Mouse (Mus musculus): ENCODE data around the gene Ift57. TPM values are rescaled to one million over a fixed set of nuclear protein-coding genes. Genes with fewer than 3 reads are reported as not detected.
A peak's percentile ranks its signal among the peaks of the same experiment; 100 is the strongest.

Gene Ift57
- polyA plus RNA-seq, 1 experiment from 2014 or later = 31.2 TPM

GRCm38 (mm10) chr16:49775002-49775966, 76.3 kb downstream of the Ift57 start:
- Histone ChIP-seq H3K36me3 (no peaks in the 10 kb centered on the region), H3K27me3 (no peaks in the 10 kb centered on the region), H3K9ac (no peak overlapping the region), H3K9me3 (replicated peaks) (no peaks in the 10 kb centered on the region), H3K4me2 (no peak overlapping the region), H3K4me1 (no peaks in the 10 kb centered on the region), H3K27ac (peak overlapping the region; percentile 37; the same call in 1 of the 2 replicates), H3K4me3 (replicated peaks) (no peak overlapping the region)
- peak; percentile 79 for ATAC-seq (replicated peaks; ENCODE audit: low FRiP score)
- 84% methylated on average over 22 of the region's 22 CpGs for WGBS

DNA sequence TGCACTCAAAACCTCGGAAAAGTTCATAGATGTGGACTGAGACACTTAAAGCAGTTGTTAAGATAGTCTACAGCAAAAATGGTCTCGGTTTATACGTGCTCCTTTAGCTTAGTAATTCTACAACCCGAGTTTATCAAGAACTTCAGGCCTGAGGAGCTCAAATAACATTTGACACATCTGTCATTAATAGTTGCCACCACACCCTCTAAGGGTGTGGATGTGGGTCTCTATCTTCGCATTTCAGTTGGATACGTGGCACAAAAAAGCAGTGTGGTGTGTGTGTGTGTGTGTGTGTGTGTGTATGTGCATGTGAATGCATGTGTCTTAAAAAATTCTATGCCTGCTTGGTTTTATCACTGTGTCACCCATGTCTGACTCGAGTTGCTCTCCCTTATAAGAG, 77.9 kb downstream of the Ift57 start:
- no peaks in the 10 kb centered on the region for H3K27me3 ChIP-seq
- 0 out of 2 replicates have a peak, but pooled peaks have one; percentile 49 for ATAC-seq (replicated peaks; ENCODE audit: low FRiP score)
- no peak overlapping the region for H3K4me3 ChIP-seq (replicated peaks)
- no peak overlapping the region for H3K27ac ChIP-seq
- WGBS = 82% methylated on average over 7 of the region's 7 CpGs
- H3K4me1 ChIP-seq = no peaks in the 10 kb centered on the region
- H3K4me2 ChIP-seq = no peak overlapping the region
- no peaks in the 10 kb centered on the region for H3K36me3 ChIP-seq
- H3K9me3 ChIP-seq (replicated peaks) = no peaks in the 10 kb centered on the region
- H3K9ac ChIP-seq = no peak overlapping the region

DNA sequence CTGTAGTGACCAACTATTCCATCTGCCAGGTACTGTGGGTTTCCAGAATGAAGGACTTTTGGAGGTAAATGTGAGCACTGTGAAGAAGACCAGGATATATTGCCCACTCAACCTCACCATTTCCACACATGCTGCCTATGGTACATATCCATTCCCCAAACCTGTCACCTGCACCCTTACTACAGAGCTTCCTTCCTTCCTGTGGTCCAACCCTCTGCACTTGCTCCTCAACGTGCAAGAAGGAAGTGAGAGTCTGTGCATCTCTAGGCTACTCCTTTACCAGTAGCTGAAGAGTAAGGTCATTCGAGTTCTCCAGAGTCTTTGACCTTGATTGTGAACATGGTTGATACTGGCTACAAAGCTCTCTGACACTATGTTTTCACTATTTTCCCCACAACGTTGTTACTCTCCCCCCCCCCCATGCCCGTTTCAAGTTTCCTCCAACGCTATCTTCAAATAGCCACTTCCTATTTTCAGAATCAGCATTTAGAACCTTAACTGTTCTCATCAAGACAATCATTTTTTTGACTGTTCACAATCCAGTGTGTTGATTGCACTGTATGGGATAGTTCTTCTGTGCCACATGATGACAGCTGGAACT, 82.6 kb downstream of the Ift57 start:
- Histone ChIP-seq H3K4me3 (replicated peaks) (no peak overlapping the region), H3K4me2 (no peak overlapping the region), H3K4me1 (no peaks in the 10 kb centered on the region), H3K27ac (no peak overlapping the region), H3K36me3 (no peaks in the 10 kb centered on the region), H3K9me3 (replicated peaks) (no peaks in the 10 kb centered on the region), H3K9ac (no peak overlapping the region), H3K27me3 (no peaks in the 10 kb centered on the region)
- no peak for ATAC-seq (replicated peaks; ENCODE audit: low FRiP score)
- 90% methylated on average over 5 of the region's 5 CpGs for WGBS

- no peak overlapping the region for H3K9ac ChIP-seq
Measured at GRCm38 (mm10) chr16:49783369-49783768, 84.3 kb downstream of the Ift57 start.

DNA sequence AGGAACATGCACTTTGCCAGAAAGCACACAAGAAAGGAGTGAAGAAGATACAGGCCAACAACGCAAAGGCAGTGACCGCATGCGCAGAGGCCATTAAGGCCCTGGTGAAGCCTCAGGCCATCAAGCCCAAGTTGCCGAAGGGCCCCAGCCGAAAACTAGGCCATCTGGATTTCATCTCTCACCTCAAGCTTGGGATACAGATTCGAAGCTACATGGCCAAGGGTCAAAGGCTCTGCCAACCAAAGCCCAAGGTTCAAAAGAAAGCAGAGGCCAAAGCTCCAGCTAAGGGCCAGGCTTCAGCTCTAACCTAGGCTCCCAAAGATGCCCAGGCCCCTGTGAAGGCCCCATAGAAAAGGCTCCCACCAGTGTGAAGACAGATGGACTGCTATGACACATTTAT, 87.1 kb downstream of the Ift57 start:
- H3K27me3 ChIP-seq = no peaks in the 10 kb centered on the region
- H3K36me3 ChIP-seq = no peaks in the 10 kb centered on the region
- H3K4me3 ChIP-seq (replicated peaks) = no peak overlapping the region
- no peaks in the 10 kb centered on the region for H3K4me1 ChIP-seq
- ATAC-seq (replicated peaks; ENCODE audit: low FRiP score) = no peak
- no peaks in the 10 kb centered on the region for H3K9me3 ChIP-seq (replicated peaks)
- WGBS = 89% methylated on average over 6 of the region's 6 CpGs
- H3K4me2 ChIP-seq = no peak overlapping the region
- no peak overlapping the region for H3K9ac ChIP-seq
- no peak overlapping the region for H3K27ac ChIP-seq

More at GRCm38 (mm10) chr16:49783369-49783768, 84.3 kb downstream of the Ift57 start:
- H3K4me1 ChIP-seq = no peaks in the 10 kb centered on the region
- H3K27ac ChIP-seq = no peak overlapping the region
- H3K9me3 ChIP-seq (replicated peaks) = no peaks in the 10 kb centered on the region
- no peak overlapping the region for H3K4me3 ChIP-seq (replicated peaks)
- no peak overlapping the region for H3K4me2 ChIP-seq
- no peaks in the 10 kb centered on the region for H3K36me3 ChIP-seq
- H3K27me3 ChIP-seq = no peaks in the 10 kb centered on the region
- ATAC-seq (replicated peaks; ENCODE audit: low FRiP score) = no peak

DNA sequence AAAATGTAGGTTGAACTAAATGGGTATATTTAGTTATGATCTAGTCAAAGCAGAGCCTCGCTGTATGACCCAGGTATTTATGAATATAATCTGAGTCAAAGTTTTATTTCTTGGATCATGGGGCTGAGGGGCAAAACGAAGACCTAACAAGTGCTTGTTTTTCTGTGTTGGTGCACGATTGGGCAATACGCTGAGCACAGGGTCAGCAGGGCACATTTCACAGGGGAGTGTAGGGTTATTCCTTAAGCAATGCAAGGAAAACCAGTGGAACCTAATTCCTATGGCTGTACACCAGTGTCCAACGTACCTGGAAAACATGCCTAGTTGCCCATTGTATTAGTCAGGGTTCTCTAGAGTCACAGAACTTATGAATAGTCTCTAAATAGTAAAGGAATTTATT, 88.7 kb downstream of the Ift57 start:
- no peak for ATAC-seq (replicated peaks; ENCODE audit: low FRiP score)
- Histone ChIP-seq H3K9ac (no peak overlapping the region), H3K27me3 (no peaks in the 10 kb centered on the region), H3K36me3 (no peaks in the 10 kb centered on the region), H3K9me3 (replicated peaks) (no peaks in the 10 kb centered on the region), H3K4me1 (no peaks in the 10 kb centered on the region), H3K27ac (no peak overlapping the region), H3K4me2 (no peak overlapping the region), H3K4me3 (replicated peaks) (no peak overlapping the region)
- 90% methylated on average over 5 of the region's 5 CpGs for WGBS

DNA sequence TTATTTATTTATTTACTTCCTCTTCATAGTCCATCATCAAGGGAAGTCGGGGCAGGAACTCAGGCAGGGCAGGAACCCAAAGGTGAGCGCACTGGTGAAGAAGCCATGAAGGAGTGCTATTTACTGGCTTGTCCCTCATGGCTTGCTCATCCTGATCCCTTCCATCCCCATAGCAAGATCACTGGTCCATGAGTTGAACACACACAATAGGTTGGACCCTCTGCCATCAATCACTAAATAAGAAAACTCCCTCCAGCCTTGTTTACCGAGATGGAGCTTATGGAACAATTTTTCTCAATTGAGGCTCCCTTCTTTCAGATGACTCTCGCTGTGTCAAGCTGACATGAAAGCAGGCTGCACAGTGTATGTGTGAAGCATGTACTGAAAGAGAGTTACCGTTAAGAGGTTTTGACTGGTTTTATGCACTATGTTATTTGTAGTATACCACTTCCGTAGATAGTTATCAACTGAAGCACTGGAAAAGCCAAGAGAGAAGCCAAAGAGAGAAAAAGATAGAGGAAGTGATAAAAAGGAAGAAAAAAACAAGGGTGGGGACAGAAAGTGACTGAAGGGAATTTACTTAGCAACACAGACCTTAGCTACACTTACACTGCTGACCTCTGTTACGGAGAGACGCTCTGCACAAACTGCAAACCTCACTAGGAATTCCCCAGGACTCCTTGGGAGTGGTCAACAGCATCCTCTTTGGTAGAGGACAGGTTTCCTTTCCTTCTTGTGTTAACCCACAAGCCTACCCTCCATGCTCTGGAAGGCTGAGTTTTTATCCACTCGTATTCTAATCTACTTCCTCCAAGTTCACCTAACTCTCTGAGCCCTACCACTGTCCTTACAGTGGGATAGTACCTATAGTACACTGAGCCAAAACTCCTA, 91.8 kb downstream of the Ift57 start:
- WGBS = 84% methylated on average over 9 of the region's 9 CpGs
- ATAC-seq (replicated peaks; ENCODE audit: low FRiP score) = no peak
- H3K9me3 ChIP-seq (replicated peaks) = no peaks in the 10 kb centered on the region
- H3K4me2 ChIP-seq = no peak overlapping the region
- no peak overlapping the region for H3K4me3 ChIP-seq (replicated peaks)
- H3K27me3 ChIP-seq = no peaks in the 10 kb centered on the region
- no peaks in the 10 kb centered on the region for H3K4me1 ChIP-seq
- H3K36me3 ChIP-seq = no peaks in the 10 kb centered on the region
- H3K9ac ChIP-seq = no peak overlapping the region
- H3K27ac ChIP-seq = no peak overlapping the region

DNA sequence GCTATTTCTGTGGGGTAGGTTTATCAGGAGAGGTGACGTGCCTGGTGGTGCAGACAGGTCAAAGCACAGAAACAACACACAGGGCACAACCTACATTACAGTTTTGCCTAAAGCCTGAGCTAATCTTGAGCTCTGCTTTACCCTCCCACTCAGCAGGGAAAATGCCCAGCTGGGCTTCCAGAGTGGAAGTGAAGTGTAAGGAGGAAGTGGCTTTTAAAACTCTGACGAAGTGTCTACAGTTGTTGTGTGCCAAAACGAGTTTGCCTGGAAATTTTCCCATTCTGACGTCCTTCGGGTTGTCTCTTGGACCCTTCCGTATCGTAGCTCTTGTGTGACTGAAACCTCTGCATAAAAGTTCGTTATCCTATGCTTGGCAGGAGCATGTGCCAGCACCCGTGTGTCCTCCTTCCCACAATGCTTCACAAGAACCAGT, 93.4 kb downstream of the Ift57 start:
- Histone ChIP-seq H3K27me3 (no peaks in the 10 kb centered on the region), H3K9ac (no peak overlapping the region), H3K4me3 (replicated peaks) (no peak overlapping the region), H3K4me1 (no peaks in the 10 kb centered on the region), H3K9me3 (replicated peaks) (no peaks in the 10 kb centered on the region), H3K4me2 (no peak overlapping the region), H3K36me3 (no peaks in the 10 kb centered on the region), H3K27ac (no peak overlapping the region)
- no peak for ATAC-seq (replicated peaks; ENCODE audit: low FRiP score)
- WGBS = 58% methylated on average over 9 of the region's 9 CpGs

DNA sequence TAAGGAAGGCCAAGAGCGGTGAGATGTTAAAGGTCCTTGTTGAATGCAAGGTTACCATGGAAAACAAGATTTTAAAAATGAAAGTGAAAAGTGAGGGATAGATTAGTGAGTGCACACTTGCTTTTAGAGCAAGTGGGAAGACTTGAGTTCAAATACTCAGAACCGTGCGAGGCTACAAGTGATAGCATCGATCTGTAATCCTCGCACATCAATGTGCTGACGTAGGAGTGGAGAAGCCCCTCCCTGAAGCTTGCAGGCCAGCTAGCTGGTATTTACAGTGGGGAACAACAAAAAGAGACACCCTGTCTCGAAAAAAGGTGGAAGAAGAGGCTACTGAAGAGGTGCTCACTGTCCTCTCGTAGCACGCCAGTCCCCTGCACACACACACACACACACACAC, 94.6 kb downstream of the Ift57 start:
- Histone ChIP-seq H3K9me3 (replicated peaks) (no peaks in the 10 kb centered on the region), H3K4me1 (no peaks in the 10 kb centered on the region), H3K9ac (no peak overlapping the region), H3K27me3 (no peaks in the 10 kb centered on the region), H3K4me3 (replicated peaks) (no peak overlapping the region), H3K27ac (no peak overlapping the region), H3K4me2 (no peak overlapping the region), H3K36me3 (no peaks in the 10 kb centered on the region)
- WGBS = 93% methylated on average over 9 of the region's 9 CpGs
- ATAC-seq (replicated peaks; ENCODE audit: low FRiP score) = no peak

DNA sequence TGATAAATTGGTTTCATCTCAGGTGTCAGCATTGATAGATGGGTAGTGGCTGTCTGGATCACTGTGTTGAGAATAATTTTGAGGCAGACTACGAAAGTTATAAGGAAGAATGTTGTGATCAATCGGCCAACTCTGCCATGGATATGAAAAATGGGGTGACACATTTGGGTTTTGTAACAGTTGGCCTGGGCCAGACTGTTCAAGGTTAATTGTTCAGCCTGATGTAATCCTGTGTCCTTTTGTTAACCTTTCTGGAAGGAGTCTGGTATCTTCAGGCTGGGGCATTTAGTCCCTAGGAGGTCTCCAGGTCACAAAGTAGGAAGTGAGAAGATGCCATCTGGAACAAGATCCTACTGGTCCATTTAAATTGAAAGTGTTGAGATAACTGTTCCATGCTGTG, 97.2 kb downstream of the Ift57 start:
- no peaks in the 10 kb centered on the region for H3K36me3 ChIP-seq
- H3K27me3 ChIP-seq = no peaks in the 10 kb centered on the region
- WGBS = 70% methylated on average over 2 of the region's 2 CpGs
- no peak overlapping the region for H3K4me2 ChIP-seq
- H3K27ac ChIP-seq = no peak overlapping the region
- no peak overlapping the region for H3K4me3 ChIP-seq (replicated peaks)
- no peaks in the 10 kb centered on the region for H3K9me3 ChIP-seq (replicated peaks)
- H3K9ac ChIP-seq = no peak overlapping the region
- H3K4me1 ChIP-seq = peaks cover 12% of the 10 kb centered on the region
- ATAC-seq (replicated peaks; ENCODE audit: low FRiP score) = no peak

GRCm38 (mm10) chr16:49796954-49797353, 97.9 kb downstream of the Ift57 start:
- H3K36me3 ChIP-seq = no peaks in the 10 kb centered on the region
- H3K27ac ChIP-seq = no peak overlapping the region
- H3K4me2 ChIP-seq = no peak overlapping the region
- WGBS = 85% methylated on average over 2 of the region's 2 CpGs
- H3K4me1 ChIP-seq = peaks cover 18% of the 10 kb centered on the region
- no peak for ATAC-seq (replicated peaks; ENCODE audit: low FRiP score)
- no peak overlapping the region for H3K4me3 ChIP-seq (replicated peaks)
- H3K9ac ChIP-seq = no peak overlapping the region
- no peaks in the 10 kb centered on the region for H3K27me3 ChIP-seq
- H3K9me3 ChIP-seq (replicated peaks) = no peaks in the 10 kb centered on the region

DNA sequence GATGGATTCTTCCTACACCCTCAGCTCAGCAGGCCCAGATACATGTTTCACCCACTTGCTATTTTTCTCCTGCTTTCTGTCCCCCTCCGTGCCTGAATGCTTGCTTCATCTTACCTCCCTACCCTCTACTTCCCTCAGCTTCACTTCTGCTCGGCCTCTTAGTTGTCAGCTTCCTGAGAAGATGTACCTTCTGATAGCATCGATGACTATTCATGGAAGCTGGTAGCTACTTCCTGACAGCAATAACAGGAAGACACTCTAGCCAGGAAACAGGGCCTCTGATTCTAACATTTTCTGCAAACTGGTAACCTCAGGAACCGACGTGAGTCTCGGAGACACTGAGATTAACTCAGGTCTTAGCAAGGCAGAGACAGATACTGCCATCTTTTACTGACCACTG, 99.8 kb downstream of the Ift57 start:
- no peaks in the 10 kb centered on the region for H3K27me3 ChIP-seq
- no peak overlapping the region for H3K4me2 ChIP-seq
- ATAC-seq (replicated peaks; ENCODE audit: low FRiP score) = no peak
- WGBS = 83% methylated on average over 6 of the region's 6 CpGs
- peak overlapping the region; percentile 51; the same call in 1 of the 2 replicates for H3K27ac ChIP-seq
- no peaks in the 10 kb centered on the region for H3K36me3 ChIP-seq
- H3K9me3 ChIP-seq (replicated peaks) = no peaks in the 10 kb centered on the region
- H3K4me1 ChIP-seq = peaks cover 26% of the 10 kb centered on the region
- no peak overlapping the region for H3K9ac ChIP-seq
- no peak overlapping the region for H3K4me3 ChIP-seq (replicated peaks)
